Mouse (Mus musculus) forebrain, embryonic 10.5 days (tissue): ENCODE measurements around the gene Mov10. TPM values are rescaled to one million over a fixed set of nuclear protein-coding genes. Genes with fewer than 3 reads are reported as not detected.
A peak's percentile ranks its signal among the peaks of the same experiment; 100 is the strongest.
"Not testable (repeated sequence)": the region's sequence is repeated elsewhere in the genome, so short reads cannot be mapped to it uniquely, and the experiment has no call there.

ENCODE experiments used
- DNase-seq: peaks from one replicate; pipeline ENCODE4 v3.0.0-alpha.2; 2017; ENCODE audit warnings: low spot score; ENCODE audit errors: extremely low spot score
- H3K27ac ChIP-seq: fragments of 300-500 bp; sonication (generic); 2 replicates; pipeline ENCODE4 v1.5.1; 2016; ENCODE audit warnings: mild to moderate bottlenecking
- H3K27me3 ChIP-seq: fragments of 300-500 bp; sonication (generic); 2 replicates; pipeline ENCODE4 v1.6.1; 2016; ENCODE audit warnings: mild to moderate bottlenecking; ENCODE audit not compliant: poor library complexity, severe bottlenecking
- H3K36me3 ChIP-seq: fragments of 300-500 bp; sonication (generic); replicated peaks from 2 replicates; pipeline ENCODE4 v1.6.1; 2016; ENCODE audit warnings: mild to moderate bottlenecking, moderate library complexity
- H3K4me1 ChIP-seq: fragments of 300-500 bp; sonication (generic); 2 replicates; pipeline ENCODE4 v1.6.1; 2016
- H3K4me3 ChIP-seq: fragments of 300-500 bp; sonication (generic); 2 replicates; pipeline ENCODE4 v1.5.1; 2016; ENCODE audit warnings: mild to moderate bottlenecking, moderate library complexity
- H3K9me3 ChIP-seq: fragments of 300-500 bp; sonication (generic); 2 replicates; pipeline ENCODE4 v1.6.1; 2016; ENCODE audit warnings: mild to moderate bottlenecking, moderate library complexity
- WGBS: fragments of 180-500 bp; shearing (Covaris S2); methylation state at CpG from one replicate; pipeline ENCODE4 v1.1.7; 2016; 5-methylcytosine and 5-hydroxymethylcytosine counted together
- polyA plus RNA-seq: library from polyadenylated mRNA; unstranded; fragments of >200 nt; fragmentation: Nextera tagmentation; extraction: Ambion mirVana; gene quantifications from 2 replicates; pipeline ENCODE4 v1.2.1, GENCODE M21; 2016

Mov10 gene
- polyA plus RNA-seq, 1 experiment from 2014 or later: 19.5 TPM

GRCm38 (mm10) chr3:104769135-104769534, 49.2 kb downstream of the Mov10 start:
- DNase-seq: no peak
- Histone ChIP-seq H3K4me1 (peaks cover 10% of the 10 kb centered on the region; the same call in 1 of the 2 replicates), H3K27me3 (peaks cover 31% of the 10 kb centered on the region), H3K4me3 (no peak overlapping the region), H3K36me3 (no peaks in the 10 kb centered on the region), H3K27ac (no peak overlapping the region), H3K9me3 (no peaks in the 10 kb centered on the region)
- 67% methylated on average over 3 of the region's 3 CpGs for WGBS

- peaks cover 17% of the 10 kb centered on the region for H3K27me3 ChIP-seq
- WGBS: 82% methylated on average over 4 of the region's 4 CpGs
These were observed 50.6 kb downstream of the Mov10 start for GRCm38 (mm10) chr3:104767716-104768115.

GRCm38 (mm10) chr3:104767141-104767540, 51.2 kb downstream of the Mov10 start:
- WGBS: 69% methylated on average over 2 of the region's 2 CpGs
- Histone ChIP-seq H3K4me1 (peaks cover 3% of the 10 kb centered on the region), H3K9me3 (no peaks in the 10 kb centered on the region), H3K36me3 (no peaks in the 10 kb centered on the region), H3K4me3 (no peak overlapping the region), H3K27me3 (peaks cover 12% of the 10 kb centered on the region), H3K27ac (no peak overlapping the region)
- DNase-seq: no peak

More at GRCm38 (mm10) chr3:104767716-104768115, 50.6 kb downstream of the Mov10 start:
- Histone ChIP-seq H3K27ac (no peak overlapping the region), H3K9me3 (no peaks in the 10 kb centered on the region), H3K4me3 (no peak overlapping the region), H3K4me1 (peaks cover 2% of the 10 kb centered on the region; the same call in 1 of the 2 replicates), H3K36me3 (no peaks in the 10 kb centered on the region)
- no peak for DNase-seq

- 20% methylated on average over 4 of the region's 4 CpGs for WGBS
- Histone ChIP-seq H3K27ac (no peak overlapping the region), H3K4me3 (no peak overlapping the region), H3K36me3 (no peaks in the 10 kb centered on the region), H3K4me1 (peaks cover 7% of the 10 kb centered on the region), H3K9me3 (no peaks in the 10 kb centered on the region), H3K27me3 (peaks cover 21% of the 10 kb centered on the region)
- DNase-seq: no peak
These were observed 53.3 kb downstream of the Mov10 start for GRCm38 (mm10) chr3:104765021-104765420.

- not testable (repeated sequence) for H3K4me3 ChIP-seq, DNase-seq, H3K36me3 ChIP-seq, H3K27ac ChIP-seq, H3K9me3 ChIP-seq
- Histone ChIP-seq H3K27me3 (peaks cover 47% of the 10 kb centered on the region), H3K4me1 (peaks cover 15% of the 10 kb centered on the region)
- WGBS: 16% methylated on average over 20 of the region's 20 CpGs
These were observed 56.1 kb downstream of the Mov10 start for GRCm38 (mm10) chr3:104762103-104762863.

- WGBS: 6% methylated on average over 5 of the region's 5 CpGs
- DNase-seq: no peak
- H3K27me3 ChIP-seq: peaks cover 59% of the 10 kb centered on the region
These were observed 59.5 kb downstream of the Mov10 start for GRCm38 (mm10) chr3:104758869-104759268.

GRCm38 (mm10) chr3:104758406-104758805, 60.0 kb downstream of the Mov10 start:
- 1% methylated on average over 27 of the region's 27 CpGs for WGBS

More at GRCm38 (mm10) chr3:104758869-104759268, 59.5 kb downstream of the Mov10 start:
- Histone ChIP-seq H3K27ac (peak overlapping the region; percentile 77), H3K4me1 (peaks cover 15% of the 10 kb centered on the region), H3K36me3 (no peaks in the 10 kb centered on the region), H3K9me3 (no peaks in the 10 kb centered on the region), H3K4me3 (peak overlapping the region; percentile 52)

GRCm38 (mm10) chr3:104752845-104753244, 65.5 kb downstream of the Mov10 start:
- not testable (repeated sequence) for H3K27ac ChIP-seq, H3K36me3 ChIP-seq, H3K4me1 ChIP-seq, H3K9me3 ChIP-seq
- Histone ChIP-seq H3K4me3 (peak overlapping the region; percentile 30), H3K27me3 (peaks cover 27% of the 10 kb centered on the region)
- WGBS: 15% methylated on average over 24 of the region's 25 CpGs
- peak; percentile 27 for DNase-seq

More at GRCm38 (mm10) chr3:104758406-104758805, 60.0 kb downstream of the Mov10 start:
- peaks cover 15% of the 10 kb centered on the region for H3K4me1 ChIP-seq
- peak; percentile 84 for DNase-seq
- H3K27ac ChIP-seq: peak overlapping the region; percentile 77
- peaks cover 64% of the 10 kb centered on the region for H3K27me3 ChIP-seq
- peak overlapping the region; percentile 52 for H3K4me3 ChIP-seq
- H3K36me3 ChIP-seq: no peaks in the 10 kb centered on the region
- H3K9me3 ChIP-seq: no peaks in the 10 kb centered on the region

Other genes starting within 250 kb of the Mov10 start
- 57.3 and 60.0 TPM in 2 replicates for gene Slc16a1, start 179.9 kb downstream of the Mov10 start, polyA plus RNA-seq
- gene Ppm1j, start 37.5 kb downstream of the Mov10 start, polyA plus RNA-seq: 1.4 and 1.6 TPM in 2 replicates
- gene Fam19a3, start 36.7 kb downstream of the Mov10 start, polyA plus RNA-seq: not detected in 2 replicates
- 84.9 and 90.1 TPM in 2 replicates for gene Rhoc, start 30.2 kb downstream of the Mov10 start, polyA plus RNA-seq
- 30.0 and 33.7 TPM in 2 replicates for gene St7l, start 45.4 kb upstream of the Mov10 start, polyA plus RNA-seq
- 206 and 214 TPM in 2 replicates for gene Capza1, start 45.9 kb upstream of the Mov10 start, polyA plus RNA-seq
- 0.58 and 0.68 TPM in 2 replicates for gene Wnt2b, start 143.4 kb upstream of the Mov10 start, polyA plus RNA-seq
- gene Cttnbp2nl, start 234.6 kb upstream of the Mov10 start, polyA plus RNA-seq: 34.3 and 36.7 TPM in 2 replicates
- gene 4930564D02Rik, start 248.3 kb upstream of the Mov10 start, polyA plus RNA-seq: not detected in 2 replicates